Mouse (Mus musculus) stomach, embryonic 16.5 days (tissue): ENCODE results near the gene Epha10. TPM values are rescaled to one million over a fixed set of nuclear protein-coding genes. Genes with fewer than 3 reads are reported as not detected.

Source experiments
- ATAC-seq: fragments of 200-750 bp; cut with Nextera tagmentation; 2 replicates; pipeline ENCODE4 v1.8.0; 2017; ENCODE audit warnings: moderate number of reproducible peaks, moderate TSS enrichment; ENCODE audit not compliant: insufficient read depth, low FRiP score
- H3K27ac ChIP-seq: fragments of 300-500 bp; sonication (generic); 2 replicates; pipeline ENCODE4 v1.5.1; 2014; ENCODE audit warnings: low read length
- H3K27me3 ChIP-seq: fragments of 300-500 bp; sonication (generic); 2 replicates; pipeline ENCODE4 v1.6.1; 2014; ENCODE audit warnings: low read length, control low read depth, mixed read lengths; ENCODE audit not compliant: control insufficient read depth, insufficient read depth
- H3K36me3 ChIP-seq: fragments of 300-500 bp; sonication (generic); 2 replicates; pipeline ENCODE4 v1.6.1; 2014; ENCODE audit warnings: low read length; ENCODE audit not compliant: control insufficient read depth, insufficient read depth
- H3K4me1 ChIP-seq: fragments of 300-500 bp; sonication (generic); 2 replicates; pipeline ENCODE4 v1.6.1; 2014; ENCODE audit warnings: low read length, control low read depth, mixed read lengths; ENCODE audit not compliant: control insufficient read depth, insufficient read depth
- H3K4me2 ChIP-seq: fragments of 300-500 bp; sonication (generic); 2 replicates; pipeline ENCODE4 v1.6.1; 2014; ENCODE audit warnings: low read depth, low read length, mixed read lengths
- H3K4me3 ChIP-seq: fragments of 300-500 bp; sonication (generic); replicated peaks from 2 replicates; pipeline ENCODE4 v1.5.1; 2014; ENCODE audit warnings: mild to moderate bottlenecking, low read length
- H3K9ac ChIP-seq: fragments of 300-500 bp; sonication (generic); 2 replicates; pipeline ENCODE4 v1.6.1; 2014; ENCODE audit warnings: low read length
- H3K9me3 ChIP-seq: fragments of 300-500 bp; sonication (generic); replicated peaks from 2 replicates; pipeline ENCODE4 v1.6.1; 2016; ENCODE audit warnings: low read length, control low read depth; ENCODE audit not compliant: control insufficient read depth
- WGBS: fragments of 180-500 bp; shearing (Covaris S2); extraction: QIAGEN DNeasy Blood & Tissue Kit; methylation state at CpG from one replicate; pipeline ENCODE4 v1.1.7; 2014; 5-methylcytosine and 5-hydroxymethylcytosine counted together
- polyA plus RNA-seq: library from polyadenylated mRNA; unstranded; fragments of >200 nt; fragmentation: Nextera tagmentation; extraction: Ambion mirVana; gene quantifications from 2 replicates; pipeline ENCODE4 v1.2.1, GENCODE M21; 2015

Epha10 gene
- polyA plus RNA-seq, 1 experiment from 2014 or later, result 0.14 TPM

DNA sequence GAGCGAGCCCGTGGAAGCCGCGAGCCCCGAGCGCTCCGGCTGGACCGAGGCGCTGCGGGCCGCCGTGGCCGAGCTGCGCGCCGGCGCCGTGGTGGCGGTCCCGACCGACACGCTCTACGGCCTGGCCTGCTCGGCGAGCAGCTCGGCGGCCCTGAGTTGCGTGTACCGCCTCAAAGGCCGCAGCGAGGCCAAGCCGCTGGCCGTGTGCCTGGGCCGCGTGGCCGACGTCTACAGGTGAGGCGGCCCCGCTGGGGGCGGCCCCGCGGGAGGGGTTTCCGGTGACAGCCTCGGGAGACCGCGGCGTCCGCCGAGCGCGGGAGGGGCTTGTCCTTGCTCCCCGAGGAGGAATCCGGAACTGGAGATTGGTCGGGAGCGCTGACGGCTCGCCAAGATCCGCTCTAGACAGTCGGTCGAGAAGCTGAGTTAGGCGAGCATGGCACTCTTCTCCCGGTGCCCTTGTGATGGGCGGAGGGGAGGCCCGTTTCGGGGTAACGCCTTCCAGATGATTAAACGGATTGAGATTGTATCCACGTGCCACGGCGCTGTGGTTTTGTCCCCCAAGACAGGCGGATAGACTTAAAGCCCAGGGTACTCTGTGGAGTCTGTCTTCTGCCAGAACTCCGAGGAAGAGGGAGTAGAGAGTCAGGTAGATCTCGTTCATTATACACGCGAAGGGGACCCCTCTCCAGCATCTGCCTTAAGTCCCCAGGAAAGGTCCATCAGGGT is 29.6 kb upstream of the Epha10 start, which contains the start of gene 1110065P20Rik:
TSS of gene 1110065P20Rik (minus strand) at position 264 of the 726 bp plus-strand sequence.
- under 1% methylated on average over 74 of the region's 75 CpGs for WGBS
- peak within 1 kb of the TSS; percentile 77 for H3K4me2 ChIP-seq
- ATAC-seq, result peak; percentile 73
- peak within 1 kb of the TSS; percentile 91 for H3K4me3 ChIP-seq
- H3K27ac ChIP-seq, result peak within 1 kb of the TSS; percentile 90
- H3K36me3 ChIP-seq, result peaks cover 9% of the 10 kb centered on the region; the same call in 1 of the 2 replicates
- H3K9me3 ChIP-seq, result no peaks in the 10 kb centered on the region
- H3K27me3 ChIP-seq, result no peaks in the 10 kb centered on the region
- H3K4me1 ChIP-seq, result peaks cover 16% of the 10 kb centered on the region
- H3K9ac ChIP-seq, result peak within 1 kb of the TSS; percentile 93

DNA sequence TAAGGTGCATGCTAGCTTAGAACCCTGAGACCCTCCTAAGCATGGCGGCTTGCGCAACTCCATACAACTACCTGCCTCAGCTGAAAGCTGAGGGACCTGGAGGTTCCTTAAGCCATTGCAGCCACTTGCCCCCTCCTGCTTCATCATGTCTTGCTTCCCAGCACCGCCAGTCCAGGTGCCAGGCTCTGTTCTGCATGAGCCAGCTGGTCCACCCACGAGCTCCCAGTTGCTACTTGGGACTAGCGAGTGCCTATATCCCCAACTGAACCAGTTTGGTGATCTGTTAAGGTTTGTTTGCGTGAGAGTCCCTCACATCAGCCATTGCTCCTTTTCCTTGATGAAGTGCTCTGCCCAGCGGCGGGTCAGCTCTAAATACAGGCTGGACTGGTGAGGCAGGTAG is 24.4 kb upstream of the Epha10 start:
- Histone ChIP-seq H3K4me3 (no peak overlapping the region), H3K27ac (no peak overlapping the region), H3K9me3 (no peaks in the 10 kb centered on the region), H3K4me2 (no peak overlapping the region), H3K36me3 (peaks cover 13% of the 10 kb centered on the region; the same call in 1 of the 2 replicates), H3K4me1 (peaks cover 6% of the 10 kb centered on the region), H3K9ac (no peak overlapping the region), H3K27me3 (peaks cover 9% of the 10 kb centered on the region)
- 92% methylated on average over 8 of the region's 8 CpGs for WGBS
- ATAC-seq, result no peak

DNA sequence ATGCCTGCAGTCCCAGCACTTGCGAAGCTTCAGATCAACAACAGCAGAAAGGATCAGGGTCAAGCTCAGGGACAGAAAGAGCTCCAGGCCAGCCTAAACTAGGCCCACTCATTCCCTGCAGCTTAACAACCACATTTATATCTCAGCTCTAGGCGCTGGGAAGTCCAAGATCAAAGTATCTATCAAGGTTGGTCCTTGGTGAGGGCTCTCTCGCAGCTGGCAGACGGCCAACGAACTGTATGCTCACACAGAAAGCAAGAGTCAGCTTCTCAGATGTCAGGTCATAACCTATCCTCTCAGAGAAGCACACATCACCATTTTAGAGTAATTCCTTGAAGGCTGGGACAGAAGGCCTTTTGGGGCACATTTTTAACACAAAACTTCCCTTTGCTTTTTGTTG is 22.3 kb upstream of the Epha10 start:
- H3K4me3 ChIP-seq, result no peak overlapping the region
- H3K4me1 ChIP-seq, result peaks cover 5% of the 10 kb centered on the region; the same call in 1 of the 2 replicates
- no peak overlapping the region for H3K27ac ChIP-seq
- H3K9me3 ChIP-seq, result no peaks in the 10 kb centered on the region
- H3K9ac ChIP-seq, result no peak overlapping the region
- H3K36me3 ChIP-seq, result peaks cover 11% of the 10 kb centered on the region; the same call in 1 of the 2 replicates
- no peak for ATAC-seq
- H3K4me2 ChIP-seq, result no peak overlapping the region
- WGBS, result 55% methylated on average over 5 of the region's 5 CpGs
- H3K27me3 ChIP-seq, result peaks cover 25% of the 10 kb centered on the region

DNA sequence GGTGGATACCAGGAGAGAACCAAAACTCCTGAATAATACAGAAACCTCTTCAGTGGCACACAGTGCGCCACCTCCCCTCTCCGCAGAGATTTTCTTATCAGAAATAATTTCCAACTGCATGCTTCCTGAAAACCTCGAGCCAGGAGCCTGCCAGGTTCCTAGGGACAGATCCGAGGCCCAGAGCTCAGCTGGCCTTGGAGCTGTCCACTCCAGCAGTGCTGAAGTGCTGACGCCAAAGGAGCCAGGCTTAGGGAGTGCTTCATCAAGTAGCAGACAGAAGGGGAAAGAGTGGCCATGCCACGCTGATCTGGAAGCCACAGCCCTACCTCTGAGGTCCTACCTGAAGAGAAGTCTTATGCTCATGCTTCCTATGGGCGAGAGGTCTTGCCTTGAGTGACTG is 20.3 kb upstream of the Epha10 start:
- Histone ChIP-seq H3K9me3 (no peaks in the 10 kb centered on the region), H3K36me3 (0 out of 2 replicates have a peak, but pooled peaks cover 4% of the 10 kb centered on the region), H3K9ac (no peak overlapping the region), H3K27me3 (peaks cover 25% of the 10 kb centered on the region), H3K4me1 (peaks cover 5% of the 10 kb centered on the region; the same call in 1 of the 2 replicates), H3K4me2 (no peak overlapping the region), H3K4me3 (no peak overlapping the region), H3K27ac (no peak overlapping the region)
- peak; percentile 47; the same call in 1 of the 2 replicates for ATAC-seq
- WGBS, result 9% methylated on average over 7 of the region's 7 CpGs

DNA sequence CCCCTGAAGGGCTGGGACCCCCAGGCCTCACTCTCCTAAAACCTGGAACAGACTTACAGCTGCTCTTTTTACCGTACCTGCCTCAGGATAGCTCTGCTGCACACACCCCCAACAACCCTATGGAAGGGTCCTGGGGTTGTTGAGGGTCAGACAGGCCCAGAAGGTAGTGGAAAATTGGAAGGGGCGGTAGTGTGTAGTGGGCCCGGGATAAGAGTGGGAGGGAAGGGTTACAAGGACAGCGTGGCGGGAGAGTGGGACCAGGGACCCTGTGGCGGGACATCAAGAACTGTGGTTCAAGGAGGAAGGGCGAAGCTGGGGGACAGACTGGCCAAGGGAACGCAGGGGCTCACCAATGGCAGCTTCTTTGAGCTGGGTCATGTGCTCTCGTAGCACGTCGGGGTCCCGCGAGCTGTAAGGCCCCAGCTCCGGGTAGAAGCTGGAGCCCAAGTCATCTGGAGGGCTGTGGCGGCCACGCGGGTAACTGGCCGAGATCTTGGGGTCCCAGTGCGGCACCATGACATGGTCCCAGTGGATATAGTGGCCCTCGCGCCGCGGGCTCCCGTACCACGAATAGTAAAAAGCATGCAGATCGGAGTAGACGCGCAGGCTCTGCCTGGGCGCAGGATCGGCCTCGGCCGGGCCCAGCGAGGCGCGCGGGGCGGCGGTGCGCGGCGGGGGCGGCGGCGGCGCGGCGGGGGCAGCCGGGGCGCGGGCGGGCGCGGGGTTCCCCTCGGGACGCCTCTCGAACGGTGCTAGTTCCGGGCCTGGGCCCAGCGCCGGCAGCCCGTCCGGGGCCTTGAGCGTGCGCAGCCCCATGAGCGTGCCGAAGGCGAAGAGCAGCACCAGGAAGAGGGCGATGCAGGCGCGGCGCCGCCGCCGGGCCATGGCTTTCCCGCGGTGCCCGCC is 19.2 kb upstream of the Epha10 start, which contains the start of gene Maneal:
TSS of gene Maneal (minus strand) at position 889 of the 906 bp plus-strand sequence.
- Histone ChIP-seq H3K4me1 (peaks cover 5% of the 10 kb centered on the region; the same call in 1 of the 2 replicates), H3K9ac (peak within 1 kb of the TSS; percentile 61), H3K27ac (no peak within 1 kb of the TSS), H3K4me3 (peak within 1 kb of the TSS; percentile 50), H3K9me3 (no peaks in the 10 kb centered on the region), H3K27me3 (peaks cover 25% of the 10 kb centered on the region), H3K4me2 (peak within 1 kb of the TSS; percentile 67), H3K36me3 (0 out of 2 replicates have a peak, but pooled peaks cover 3% of the 10 kb centered on the region)
- 3% methylated on average over 67 of the region's 77 CpGs for WGBS
- peak; percentile 22; the same call in 1 of the 2 replicates for ATAC-seq

DNA sequence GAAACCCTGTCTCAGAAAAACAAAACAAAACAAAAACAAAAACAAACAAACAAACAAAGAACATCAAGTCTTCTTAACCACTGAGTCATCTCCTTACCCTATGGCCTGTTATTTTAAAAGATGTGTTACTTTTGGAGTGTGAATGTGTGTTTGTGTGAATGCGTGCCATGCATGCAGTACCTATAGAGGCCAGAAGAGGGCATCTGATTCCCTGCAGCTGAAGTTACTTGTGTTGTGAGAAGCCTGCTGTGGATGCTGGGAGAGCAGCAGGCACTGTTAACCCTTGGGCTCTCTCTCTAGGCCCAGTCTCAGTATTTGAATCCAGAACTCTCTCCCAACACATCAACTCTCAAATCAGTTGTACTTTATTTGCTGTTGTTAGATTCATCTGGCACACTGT is 8.0 kb upstream of the Epha10 start:
- Histone ChIP-seq H3K4me1 (no peaks in the 10 kb centered on the region), H3K27ac (no peak overlapping the region), H3K27me3 (no peaks in the 10 kb centered on the region), H3K36me3 (no peaks in the 10 kb centered on the region), H3K9me3 (no peaks in the 10 kb centered on the region), H3K4me3 (no peak overlapping the region), H3K4me2 (no peak overlapping the region), H3K9ac (no peak overlapping the region)
- no peak for ATAC-seq
- 95% methylated on average over 1 of the region's 1 CpGs for WGBS

DNA sequence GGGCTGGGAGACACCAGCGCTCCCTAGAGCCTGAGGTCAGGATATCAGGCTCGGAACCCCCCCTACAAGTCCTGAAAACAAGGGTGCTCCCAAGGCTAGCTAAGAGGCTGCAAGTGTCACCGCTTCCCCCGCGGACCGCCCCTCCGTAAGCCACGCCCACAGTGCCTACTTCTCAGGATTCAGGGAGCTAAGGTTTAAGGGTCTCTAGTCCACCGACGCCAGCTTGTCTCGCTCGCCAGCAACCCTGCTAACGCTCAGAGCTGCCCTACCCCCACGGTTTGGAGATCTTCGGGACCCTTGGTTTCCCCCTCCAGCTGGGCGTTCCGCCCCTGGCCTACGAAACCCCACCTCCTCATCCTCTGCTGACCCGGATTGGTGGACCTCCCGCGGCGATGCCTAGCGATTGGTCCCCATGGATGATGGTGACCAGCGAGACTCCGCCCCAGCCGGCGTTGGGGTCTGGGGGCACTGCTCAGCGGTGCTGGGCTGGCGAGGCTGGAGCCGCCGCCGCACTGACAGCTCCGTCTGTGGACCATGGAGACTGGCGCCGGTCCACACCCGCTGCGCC is 726 bp downstream of the Epha10 start:
- no peak for ATAC-seq
- Histone ChIP-seq H3K9ac (no peak overlapping the region), H3K4me1 (no peaks in the 10 kb centered on the region), H3K9me3 (no peaks in the 10 kb centered on the region), H3K36me3 (no peaks in the 10 kb centered on the region), H3K4me2 (peak overlapping the region; percentile 46), H3K27ac (no peak overlapping the region), H3K4me3 (peak overlapping the region; percentile 30), H3K27me3 (peaks cover 47% of the 10 kb centered on the region)
- under 1% methylated on average over 37 of the region's 37 CpGs for WGBS

DNA sequence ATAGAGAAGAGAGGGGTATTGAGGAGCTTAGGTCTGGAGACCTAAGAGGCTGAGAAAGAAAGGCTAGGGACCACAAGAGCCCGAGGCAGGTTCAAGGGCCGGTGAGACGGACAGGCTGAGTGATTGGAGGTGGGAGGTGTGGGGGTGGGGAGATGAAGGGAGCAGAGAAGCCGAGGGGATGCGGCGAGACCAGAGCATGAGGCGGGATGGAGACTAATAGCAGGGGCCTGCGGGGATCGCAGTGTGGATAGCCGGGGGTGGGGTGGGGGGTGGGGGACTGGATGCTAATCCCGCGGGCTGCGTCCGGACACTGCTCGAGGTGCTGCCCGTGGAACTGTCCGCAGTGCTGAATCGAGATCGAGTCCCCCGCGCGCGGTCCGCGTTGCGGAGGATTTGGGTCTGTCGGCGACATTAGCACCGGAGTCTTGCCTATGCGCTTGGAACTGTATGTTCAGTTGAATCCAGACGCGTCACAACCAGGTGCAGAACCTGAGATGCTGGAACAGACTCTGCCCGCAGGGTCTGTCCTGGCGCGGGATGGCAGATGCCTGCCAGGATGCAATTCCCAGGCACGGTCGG is 1.5 kb downstream of the Epha10 start:
- Histone ChIP-seq H3K4me1 (no peaks in the 10 kb centered on the region), H3K9me3 (no peaks in the 10 kb centered on the region), H3K36me3 (no peaks in the 10 kb centered on the region), H3K27ac (no peak overlapping the region), H3K4me2 (no peak overlapping the region), H3K9ac (no peak overlapping the region), H3K4me3 (no peak overlapping the region; the same call in 1 of the 2 replicates), H3K27me3 (peaks cover 47% of the 10 kb centered on the region)
- ATAC-seq, result no peak
- 1% methylated on average over 37 of the region's 37 CpGs for WGBS
